Mouse (Mus musculus): Measurements from ENCODE around the gene Dvl1.

DNA sequence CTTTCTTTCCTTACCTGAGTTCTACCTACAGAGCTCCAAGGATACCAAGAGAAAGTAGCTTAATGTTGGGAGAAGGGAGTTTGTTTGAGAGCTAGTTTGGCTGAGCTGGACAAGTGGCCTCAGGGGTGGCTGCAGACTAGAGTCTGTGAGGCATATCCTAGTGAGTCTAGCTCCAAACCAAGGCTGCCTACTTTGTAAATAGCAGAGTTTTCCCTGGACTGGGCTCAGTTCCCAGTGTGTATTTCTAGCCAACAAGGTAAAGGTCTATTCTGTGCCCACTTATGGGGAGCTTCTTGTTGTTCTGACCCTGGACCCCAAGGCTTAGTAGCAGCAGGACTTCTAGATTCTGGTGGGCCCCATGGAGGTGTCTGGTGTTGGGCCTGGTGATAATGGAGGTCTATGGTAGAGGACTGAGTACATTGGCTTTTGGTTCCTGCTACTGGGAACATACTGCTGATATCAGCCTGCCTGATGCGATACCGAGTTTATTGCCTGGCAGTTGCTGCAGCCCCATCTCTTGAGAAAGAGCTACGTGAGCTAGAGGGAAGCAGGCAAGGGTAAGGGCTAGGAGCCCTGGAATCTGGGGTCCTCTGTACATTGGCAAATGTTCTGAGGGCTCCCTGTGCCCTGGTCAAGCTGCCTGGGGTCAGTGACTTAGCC is 2.7 kb downstream of the Dvl1 start:
- TF ChIP-seq FLI1 (IDR thresholded peaks at IDR 0.05; ENCODE audit: low read length) (no peak), GATA1 (IDR thresholded peaks at IDR 0.05; ENCODE audit: borderline replicate concordance, low read length) (no peak)

Measured in megakaryocyte, embryonic 14.5 days (primary cell).